Mouse (Mus musculus) spleen, adult 2 months (tissue): ENCODE measurements around the gene Nfix.

Experiments used
- CTCF ChIP-seq: fragments of 200-500 bp; IDR thresholded peaks from 2 replicates; pipeline ENCODE4 v1.5.1; 2011; ENCODE audit warnings: mild to moderate bottlenecking, inconsistent platforms; ENCODE audit not compliant: insufficient read depth, insufficient read length, insufficient replicate concordance; ENCODE audit errors: extremely low read depth
- POLR2A ChIP-seq: fragments of 200-500 bp; IDR thresholded peaks from 2 replicates; pipeline ENCODE4 v1.6.1; 2011; ENCODE audit warnings: low read depth, low read length, inconsistent platforms

- no peak for TF ChIP-seq POLR2A
- no peak for TF ChIP-seq CTCF
Observed at GRCm38 (mm10) chr8:84816117-84816516, 16.0 kb upstream of the Nfix start.
